Mouse (Mus musculus) spleen, embryonic (tissue): ENCODE data around the gene Ptprc.

Experiments used
- CTCF ChIA-PET: fragments of 350-600 bp; sonication (Branson Sonifier 250); formaldehyde crosslinking; loops from one replicate; lab custom pipeline; 2022; lab: Charles Lee

The Ptprc gene

GRCm38 (mm10) chr1:138175494-138175893 lies at the start of gene Ptprc:
Ptprc (minus strand) TSS chr1:138175708.
- CTCF ChIA-PET = interaction anchor here (0.7 to 1.1 kb wide), 2 partner anchors 16 to 77 kb away, joined by 3 to 16 read pairs; no protein-coding TSS in a partner anchor

GRCm38 (mm10) chr1:138214736-138215458 lies 39.4 kb upstream of the Ptprc start:
- CTCF ChIA-PET = no interaction called here

GRCm38 (mm10) chr1:138210387-138211024 lies 35.0 kb upstream of the Ptprc start:
- CTCF ChIA-PET = no interaction called here

GRCm38 (mm10) chr1:138209751-138210150 lies 34.2 kb upstream of the Ptprc start:
- CTCF ChIA-PET = no interaction called here

GRCm38 (mm10) chr1:138206041-138206440 lies 30.5 kb upstream of the Ptprc start:
- CTCF ChIA-PET = no interaction called here

GRCm38 (mm10) chr1:138191689-138192508 lies 16.4 kb upstream of the Ptprc start:
- CTCF ChIA-PET = interaction anchor here (0.6 to 1.2 kb wide), 3 partner anchors 17 to 162 kb away, joined by 3 to 5 read pairs (median 4); no protein-coding TSS in a partner anchor

- CTCF ChIA-PET = no interaction called here
These were observed 12.6 kb upstream of the Ptprc start for GRCm38 (mm10) chr1:138188131-138188530.

- CTCF ChIA-PET = no interaction called here
These were observed 10.4 kb upstream of the Ptprc start for GRCm38 (mm10) chr1:138185904-138186303.

- CTCF ChIA-PET = no interaction called here
These were observed 4.6 kb upstream of the Ptprc start for GRCm38 (mm10) chr1:138180081-138180480.

- CTCF ChIA-PET = interaction anchor here (0.6 to 1.1 kb wide), 5 partner anchors 15 to 780 kb away, joined by 3 to 16 read pairs (median 3); no protein-coding TSS in a partner anchor
These were observed 609 bp downstream of the Ptprc start for GRCm38 (mm10) chr1:138174705-138175492.

GRCm38 (mm10) chr1:138174143-138174542 lies 1.4 kb downstream of the Ptprc start:
- CTCF ChIA-PET = interaction anchor here (0.6 kb wide), 1 partner anchor 14 kb away, joined by 3 read pairs; no protein-coding TSS in a partner anchor

GRCm38 (mm10) chr1:138173669-138174068 lies 1.8 kb downstream of the Ptprc start:
- CTCF ChIA-PET = interaction anchor here (0.7 kb wide), 1 partner anchor 457 kb away, joined by 3 read pairs; no protein-coding TSS in a partner anchor

- CTCF ChIA-PET = interaction anchor here (1.1 kb wide), 1 partner anchor 45 kb away, joined by 3 read pairs; no protein-coding TSS in a partner anchor
These were observed 3.0 kb downstream of the Ptprc start for GRCm38 (mm10) chr1:138172547-138172946.

- CTCF ChIA-PET = interaction anchor here (0.6 to 1.1 kb wide), 2 partner anchors 44 to 151 kb away, joined by 3 read pairs; no protein-coding TSS in a partner anchor
These were observed 3.4 kb downstream of the Ptprc start for GRCm38 (mm10) chr1:138172096-138172495.

- CTCF ChIA-PET = no interaction called here
These were observed 9.2 kb downstream of the Ptprc start for GRCm38 (mm10) chr1:138166233-138166771.

- CTCF ChIA-PET = interaction anchor here (0.5 kb wide), 1 partner anchor 16 kb away, joined by 3 read pairs; no protein-coding TSS in a partner anchor
These were observed 12.9 kb downstream of the Ptprc start for GRCm38 (mm10) chr1:138162638-138163037.

- CTCF ChIA-PET = interaction anchor here (1.0 to 1.2 kb wide), 2 partner anchors 19 to 23 kb away, joined by 3 to 4 read pairs; no protein-coding TSS in a partner anchor
These were observed 16.6 kb downstream of the Ptprc start for GRCm38 (mm10) chr1:138158921-138159320.

GRCm38 (mm10) chr1:138158236-138158635 lies 17.3 kb downstream of the Ptprc start:
- CTCF ChIA-PET = interaction anchor here (1.0 to 1.2 kb wide), 2 partner anchors 20 to 22 kb away, joined by 3 to 4 read pairs; no protein-coding TSS in a partner anchor

- CTCF ChIA-PET = no interaction called here
These were observed 17.8 kb downstream of the Ptprc start for GRCm38 (mm10) chr1:138157709-138158108.

GRCm38 (mm10) chr1:138157008-138157407 lies 18.5 kb downstream of the Ptprc start:
- CTCF ChIA-PET = no interaction called here
